Mouse (Mus musculus): Measurements from ENCODE around the gene Tgfb3. TPM values are rescaled to one million over a fixed set of nuclear protein-coding genes. Genes with fewer than 3 reads are reported as not detected.

The Tgfb3 gene
- total RNA-seq, 2 experiments from 2014 or later: not detected

DNA sequence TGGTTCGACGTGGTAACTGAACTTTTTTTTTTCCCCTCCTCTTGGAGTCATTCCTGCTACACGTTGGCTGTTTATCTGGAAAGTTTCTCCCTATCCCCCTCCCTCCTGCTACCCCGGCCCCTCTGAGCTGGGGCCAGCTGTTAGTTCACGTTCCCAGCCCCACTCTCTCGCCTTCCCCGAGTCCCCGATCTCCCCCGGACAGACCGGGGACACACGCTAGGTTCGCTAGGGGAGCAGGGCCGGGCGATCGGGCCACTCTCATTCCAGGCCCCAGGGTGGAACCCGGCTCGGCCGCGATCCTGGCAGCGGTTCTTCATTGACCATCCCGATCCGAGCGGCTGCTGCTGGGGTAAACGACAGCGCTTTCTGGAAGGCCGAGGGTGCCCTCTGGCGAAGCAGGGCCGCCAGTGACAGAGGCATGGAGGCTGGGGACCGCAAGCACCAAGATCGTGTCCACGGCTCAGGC is 394 bp upstream of the Tgfb3 start:
- ATAC-seq (replicated peaks; ENCODE audit: poor library complexity): peak; percentile 95

GRCm38 (mm10) chr12:86078176-86078552 is 677 bp downstream of the Tgfb3 start:
- no peak for ATAC-seq (replicated peaks; ENCODE audit: poor library complexity)

DNA sequence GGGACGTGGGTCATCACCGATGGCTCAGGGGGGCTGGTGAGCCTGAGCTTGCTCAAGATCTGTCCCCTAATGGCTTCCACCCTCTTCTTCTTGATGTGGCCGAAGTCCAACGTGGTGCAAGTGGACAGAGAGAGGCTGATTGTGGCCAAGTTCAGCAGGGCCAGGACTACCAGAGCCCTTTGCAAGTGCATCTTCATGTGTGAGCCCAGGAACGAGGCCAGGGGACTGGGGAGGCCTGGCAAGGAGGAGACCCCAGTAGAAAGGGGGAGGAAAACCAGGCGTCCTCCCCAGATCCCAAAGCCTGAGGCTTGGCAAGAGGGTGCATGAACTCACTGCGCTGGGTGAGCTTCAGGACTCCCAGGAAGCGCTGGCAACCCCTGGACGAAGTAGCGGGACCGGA is 1.1 kb downstream of the Tgfb3 start:
- no peak for ATAC-seq (replicated peaks; ENCODE audit: poor library complexity)

- no peak for ATAC-seq (replicated peaks; ENCODE audit: poor library complexity)
These were observed 1.5 kb downstream of the Tgfb3 start for GRCm38 (mm10) chr12:86077322-86077721.

- no peak for ATAC-seq (replicated peaks; ENCODE audit: poor library complexity)
These were observed 2.4 kb downstream of the Tgfb3 start for GRCm38 (mm10) chr12:86076321-86076901.

GRCm38 (mm10) chr12:86075358-86075757 is 3.5 kb downstream of the Tgfb3 start:
- no peak for ATAC-seq (replicated peaks; ENCODE audit: poor library complexity)

GRCm38 (mm10) chr12:86074681-86075080 is 4.2 kb downstream of the Tgfb3 start:
- ATAC-seq (replicated peaks; ENCODE audit: poor library complexity): no peak

DNA sequence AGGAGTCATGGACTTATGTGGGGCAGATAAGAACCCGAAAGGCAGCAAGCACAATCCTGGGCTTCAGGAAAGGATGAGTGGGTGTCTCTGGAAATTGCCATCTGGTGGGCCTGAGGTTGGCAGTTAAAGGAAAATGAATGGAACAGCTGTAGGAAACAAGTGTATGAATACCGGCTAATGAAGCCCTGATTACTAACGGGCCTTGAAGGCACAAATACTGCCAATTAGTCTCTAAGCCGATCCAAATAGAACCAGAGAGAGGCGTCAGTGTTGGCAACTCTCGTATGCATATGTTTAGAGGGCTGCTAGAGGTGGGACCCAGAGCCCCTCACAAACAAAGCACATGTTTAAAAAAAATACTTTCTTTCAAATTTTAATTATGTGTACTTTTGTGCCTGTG is 7.4 kb downstream of the Tgfb3 start:
- no peak for ATAC-seq (replicated peaks; ENCODE audit: poor library complexity)

- no peak for ATAC-seq (replicated peaks; ENCODE audit: poor library complexity)
These were observed 14.0 kb downstream of the Tgfb3 start for GRCm38 (mm10) chr12:86064796-86065195.

- ATAC-seq (replicated peaks; ENCODE audit: poor library complexity): no peak
These were observed 19.5 kb downstream of the Tgfb3 start for GRCm38 (mm10) chr12:86059341-86059740.

DNA sequence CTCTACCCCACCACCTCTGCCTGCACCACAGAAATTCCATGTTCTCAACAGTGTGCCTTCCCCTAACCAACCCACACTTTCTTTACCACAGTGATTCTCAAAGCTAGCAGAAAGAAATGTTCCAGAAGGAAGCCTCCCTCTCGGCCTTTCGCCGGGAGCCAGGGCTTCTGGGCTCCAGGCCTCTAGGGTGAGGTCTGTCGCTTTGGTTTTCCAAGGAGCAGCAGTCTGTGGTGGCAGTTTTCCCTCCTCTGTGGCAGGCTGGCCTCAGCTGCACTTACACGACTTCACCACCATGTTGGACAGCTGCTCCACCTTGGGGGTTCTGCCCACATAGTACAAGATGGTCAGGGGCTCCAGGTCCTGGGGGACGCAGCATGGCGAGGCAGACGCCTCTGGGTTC is 21.3 kb downstream of the Tgfb3 start:
- ATAC-seq (replicated peaks; ENCODE audit: poor library complexity): no peak

DNA sequence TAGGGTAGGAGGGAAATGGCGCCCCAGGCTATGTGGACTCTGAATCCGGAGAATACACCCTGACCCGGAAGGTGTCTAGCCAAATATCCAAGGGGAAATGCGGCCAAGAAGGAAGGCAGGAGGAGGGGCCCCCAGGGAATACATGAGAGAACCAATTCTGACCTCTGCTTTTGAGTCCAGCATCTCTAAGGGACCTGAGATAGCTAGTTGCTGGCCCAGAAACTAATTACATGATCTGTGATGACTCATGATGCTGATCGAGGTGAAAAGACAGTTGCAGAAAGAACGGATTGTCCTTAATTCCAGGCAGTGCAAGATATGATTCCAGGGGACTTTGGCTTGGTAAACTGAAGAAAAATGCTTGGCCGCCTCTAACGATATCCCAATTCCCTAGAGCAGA is 21.9 kb downstream of the Tgfb3 start:
- no peak for ATAC-seq (replicated peaks; ENCODE audit: poor library complexity)

GRCm38 (mm10) chr12:86055306-86055705 is 23.5 kb downstream of the Tgfb3 start:
- no peak for ATAC-seq (replicated peaks; ENCODE audit: poor library complexity)

- ATAC-seq (replicated peaks; ENCODE audit: poor library complexity): peak; percentile 48; the same call in 1 of the 2 replicates
These were observed 27.4 kb downstream of the Tgfb3 start for GRCm38 (mm10) chr12:86051477-86051876.

- ATAC-seq (replicated peaks; ENCODE audit: poor library complexity): no peak
These were observed 29.0 kb downstream of the Tgfb3 start for GRCm38 (mm10) chr12:86049813-86050212.

DNA sequence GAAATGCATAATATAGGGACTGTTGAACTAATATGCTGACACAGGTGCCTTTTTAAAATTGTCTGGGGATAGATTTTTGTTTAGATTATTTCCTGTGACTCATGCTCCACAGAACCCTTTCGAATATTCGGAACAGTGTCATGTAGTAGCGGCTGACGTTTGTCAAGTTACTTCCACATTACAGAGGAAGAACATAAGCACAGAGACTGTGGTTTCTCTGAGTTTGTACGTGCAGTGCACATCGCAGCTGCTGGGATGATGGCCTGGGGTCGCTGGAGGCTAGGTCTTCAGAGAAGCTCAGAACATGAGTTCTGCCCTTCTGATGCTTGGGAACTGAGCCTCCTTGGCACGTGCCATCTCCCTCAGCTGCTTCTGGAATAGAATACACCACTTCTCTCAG is 31.5 kb downstream of the Tgfb3 start:
- ATAC-seq (replicated peaks; ENCODE audit: poor library complexity): 0 out of 2 replicates have a peak, but pooled peaks have one; percentile 14

GRCm38 (mm10) chr12:86046776-86047175 is 32.1 kb downstream of the Tgfb3 start:
- no peak for ATAC-seq (replicated peaks; ENCODE audit: poor library complexity)

GRCm38 (mm10) chr12:86046141-86046540 is 32.7 kb downstream of the Tgfb3 start:
- 0 out of 2 replicates have a peak, but pooled peaks have one; percentile 23 for ATAC-seq (replicated peaks; ENCODE audit: poor library complexity)

- no peak for ATAC-seq (replicated peaks; ENCODE audit: poor library complexity)
These were observed 39.1 kb downstream of the Tgfb3 start for GRCm38 (mm10) chr12:86039751-86040150.

- no peak for ATAC-seq (replicated peaks; ENCODE audit: poor library complexity)
These were observed 39.8 kb downstream of the Tgfb3 start for GRCm38 (mm10) chr12:86039078-86039477.

DNA sequence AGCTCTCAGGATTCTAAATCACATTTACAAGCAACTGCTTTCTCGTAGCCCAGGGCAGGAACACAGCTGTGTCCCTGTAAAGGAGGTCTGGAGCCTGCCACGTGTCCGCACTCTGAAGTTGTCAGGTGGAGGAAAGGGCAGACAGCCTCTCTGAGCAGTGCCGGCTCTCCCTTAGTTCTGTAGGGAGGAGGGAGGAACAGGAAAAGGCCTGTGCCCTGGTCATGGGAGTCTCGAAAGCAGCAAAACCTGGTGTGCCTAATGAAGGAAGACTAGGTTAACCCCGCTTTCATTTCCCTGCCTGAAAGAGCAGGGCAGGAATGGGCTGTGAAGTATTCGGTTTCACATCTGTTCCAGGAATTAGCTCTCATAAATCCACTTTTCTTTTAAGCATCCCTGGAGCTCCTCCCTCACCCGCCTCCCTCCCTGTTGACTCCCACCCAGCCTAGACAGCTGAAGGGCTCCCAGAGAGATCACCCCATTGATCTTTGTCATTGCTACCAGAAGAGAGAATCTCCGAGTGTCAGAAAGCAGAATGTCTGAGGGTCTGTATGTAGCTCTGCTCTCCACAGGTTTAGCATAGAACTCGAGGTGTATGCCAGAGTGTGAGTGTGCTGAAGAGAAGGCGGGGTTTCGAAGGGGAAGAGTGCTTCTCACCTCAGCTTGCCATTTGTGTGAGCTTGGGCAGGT is 41.5 kb downstream of the Tgfb3 start:
- ATAC-seq (replicated peaks; ENCODE audit: poor library complexity): no peak

DNA sequence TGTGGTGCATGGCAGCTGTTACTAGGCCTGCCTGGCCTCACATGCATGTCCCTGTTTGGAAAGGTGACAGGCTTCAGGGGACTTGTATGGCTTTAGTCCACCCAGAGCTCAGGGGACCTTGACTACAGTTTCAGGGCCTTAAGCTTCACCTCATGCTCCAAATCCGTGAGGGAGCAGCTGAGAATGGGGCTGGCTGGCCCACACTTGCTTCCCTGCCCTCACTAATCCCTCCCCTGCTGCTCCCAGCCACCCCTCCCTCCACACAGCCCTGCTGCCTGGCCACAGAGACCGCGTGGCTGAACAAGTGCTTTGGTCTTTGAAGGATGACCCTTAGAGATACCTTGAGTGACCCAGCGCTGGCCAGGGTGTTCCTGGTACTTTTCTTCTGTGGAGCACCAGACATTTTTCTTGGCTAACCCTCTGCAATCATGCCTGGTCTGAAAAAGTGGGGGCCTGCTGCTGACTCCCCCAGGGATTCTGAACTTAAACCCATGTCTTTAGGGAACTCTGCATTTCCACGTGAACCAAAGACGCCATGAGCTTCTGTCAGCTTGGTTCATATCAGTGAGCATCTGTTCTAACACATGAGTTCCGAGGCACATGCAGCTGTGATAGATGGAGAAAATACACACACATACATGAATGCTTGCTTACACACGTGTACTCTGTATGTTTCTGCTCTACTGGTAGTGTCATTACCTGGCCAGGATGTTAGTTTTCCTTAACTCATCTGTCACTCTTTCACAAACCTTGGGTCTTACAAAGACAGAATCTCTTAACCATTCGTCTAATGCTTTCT is 42.3 kb downstream of the Tgfb3 start:
- no peak for ATAC-seq (replicated peaks; ENCODE audit: poor library complexity)
